Mouse (Mus musculus) ES-Bruce4 (cell line): ENCODE measurements around the gene Slc16a6. TPM values are rescaled to one million over a fixed set of nuclear protein-coding genes. Genes with fewer than 3 reads are reported as not detected.

Source experiments
- H3K27ac ChIP-seq: 2 replicates; pipeline ENCODE4 v1.5.1; 2012; ENCODE audit warnings: low read length, inconsistent platforms; ENCODE audit not compliant: insufficient read depth
- H3K27me3 ChIP-seq: 2 replicates; pipeline ENCODE4 v1.6.1; 2012; ENCODE audit warnings: mild to moderate bottlenecking, low read length, inconsistent platforms; ENCODE audit not compliant: control insufficient read depth, poor library complexity, insufficient read depth, severe bottlenecking
- H3K36me3 ChIP-seq: 2 replicates; pipeline ENCODE4 v1.6.1; 2012; ENCODE audit warnings: inconsistent platforms, mild to moderate bottlenecking, low read length, moderate library complexity; ENCODE audit not compliant: control insufficient read depth, poor library complexity, insufficient read depth, severe bottlenecking
- H3K4me1 ChIP-seq: one replicate; pipeline ENCODE4 v1.8.1; 2011; ENCODE audit warnings: low read length; ENCODE audit not compliant: control insufficient read depth, insufficient read depth
- H3K4me3 ChIP-seq: 2 replicates; pipeline ENCODE4 v1.5.1; 2011; ENCODE audit warnings: low read depth, mild to moderate bottlenecking, low read length
- H3K9ac ChIP-seq: 2 replicates; pipeline ENCODE4 v1.6.1; 2012; ENCODE audit warnings: low read depth, mild to moderate bottlenecking, inconsistent platforms; ENCODE audit not compliant: poor library complexity, severe bottlenecking
- H3K9me3 ChIP-seq: replicated peaks from 2 replicates; pipeline ENCODE4 v1.6.1; 2012; ENCODE audit warnings: mild to moderate bottlenecking, low read length, inconsistent platforms; ENCODE audit not compliant: control insufficient read depth, poor library complexity, insufficient read depth, severe bottlenecking
- CTCF ChIP-seq: IDR thresholded peaks from one replicate; pipeline ENCODE4 v1.8.1; 2011; ENCODE audit warnings: low read depth, low read length
- EP300 ChIP-seq: IDR thresholded peaks from 2 replicates; pipeline ENCODE4 v1.6.1; 2011; ENCODE audit warnings: low read depth, low read length; ENCODE audit not compliant: insufficient read depth
- POLR2A ChIP-seq: IDR thresholded peaks from one replicate; pipeline ENCODE4 v1.8.1; 2011; ENCODE audit warnings: low read length; ENCODE audit not compliant: insufficient read depth
- polyA plus RNA-seq: library from polyadenylated mRNA; stranded (reverse); fragments of >200 nt; gene quantifications from 2 replicates; pipeline ENCODE4 v1.2.4, GENCODE M21; 2011; ENCODE audit warnings: low read depth; ENCODE audit not compliant: missing spikeins, insufficient read depth, insufficient read length

Gene Slc16a6
- polyA plus RNA-seq, 1 experiment, result 14.7 TPM

- no peaks in the 10 kb centered on the region for H3K27me3 ChIP-seq
- peaks cover 4% of the 10 kb centered on the region; the same call in 1 of the 2 replicates for H3K9me3 ChIP-seq
- H3K27ac ChIP-seq, result peak within 1 kb of the TSS; percentile 31
- no peaks in the 10 kb centered on the region for H3K4me1 ChIP-seq
- peaks cover 18% of the 10 kb centered on the region for H3K36me3 ChIP-seq
- peak within 1 kb of the TSS; percentile 90 for H3K4me3 ChIP-seq
- peak; percentile 92 for TF ChIP-seq CTCF
- TF ChIP-seq POLR2A, result no peak
- TF ChIP-seq EP300, result peak; percentile 17; the same call in 1 of the 2 replicates
- peak within 1 kb of the TSS; percentile 75 for H3K9ac ChIP-seq
Observed at GRCm38 (mm10) chr11:109425392-109426271, 47.8 kb downstream of the Slc16a6 start, which contains the start of gene Amz2. Amz2 (plus strand) TSS chr11:109425946.

- Histone ChIP-seq H3K9me3 (peaks cover 4% of the 10 kb centered on the region; the same call in 1 of the 2 replicates), H3K27me3 (no peaks in the 10 kb centered on the region), H3K36me3 (no peaks in the 10 kb centered on the region), H3K4me3 (no peak overlapping the region), H3K4me1 (no peaks in the 10 kb centered on the region), H3K9ac (no peak overlapping the region), H3K27ac (no peak overlapping the region)
- no peak for TF ChIP-seq CTCF
- TF ChIP-seq EP300, result no peak
- TF ChIP-seq POLR2A, result no peak
Observed at GRCm38 (mm10) chr11:109423294-109423693, 50.1 kb downstream of the Slc16a6 start.

- no peaks in the 10 kb centered on the region for H3K4me1 ChIP-seq
- TF ChIP-seq POLR2A, result no peak
- TF ChIP-seq CTCF, result peak; percentile 19
- no peak overlapping the region for H3K4me3 ChIP-seq
- no peak overlapping the region for H3K9ac ChIP-seq
- no peaks in the 10 kb centered on the region for H3K27me3 ChIP-seq
- no peak overlapping the region for H3K27ac ChIP-seq
- no peaks in the 10 kb centered on the region for H3K36me3 ChIP-seq
- peaks cover 4% of the 10 kb centered on the region; the same call in 1 of the 2 replicates for H3K9me3 ChIP-seq
Observed at GRCm38 (mm10) chr11:109422263-109422662, 51.1 kb downstream of the Slc16a6 start.

- no peak for TF ChIP-seq EP300
- TF ChIP-seq POLR2A, result no peak
- no peak for TF ChIP-seq CTCF
- Histone ChIP-seq H3K4me3 (no peak overlapping the region), H3K9ac (no peak overlapping the region), H3K27me3 (no peaks in the 10 kb centered on the region), H3K27ac (no peak overlapping the region), H3K36me3 (no peaks in the 10 kb centered on the region), H3K9me3 (peaks cover 4% of the 10 kb centered on the region; the same call in 1 of the 2 replicates), H3K4me1 (peaks cover 1% of the 10 kb centered on the region)
Observed at GRCm38 (mm10) chr11:109421205-109421604, 52.2 kb downstream of the Slc16a6 start.

GRCm38 (mm10) chr11:109420567-109420962 lies 52.8 kb downstream of the Slc16a6 start:
- Histone ChIP-seq H3K27ac (no peak overlapping the region), H3K9me3 (peaks cover 4% of the 10 kb centered on the region; the same call in 1 of the 2 replicates), H3K9ac (no peak overlapping the region), H3K36me3 (no peaks in the 10 kb centered on the region), H3K27me3 (no peaks in the 10 kb centered on the region), H3K4me1 (peaks cover 1% of the 10 kb centered on the region), H3K4me3 (no peak overlapping the region)
- TF ChIP-seq POLR2A, result no peak
- no peak for TF ChIP-seq CTCF
- TF ChIP-seq EP300, result no peak

- Histone ChIP-seq H3K36me3 (no peaks in the 10 kb centered on the region), H3K27ac (no peak overlapping the region), H3K9me3 (peaks cover 4% of the 10 kb centered on the region; the same call in 1 of the 2 replicates), H3K4me1 (peaks cover 1% of the 10 kb centered on the region), H3K9ac (no peak overlapping the region), H3K4me3 (no peak overlapping the region), H3K27me3 (no peaks in the 10 kb centered on the region)
- TF ChIP-seq EP300 (no peak), POLR2A (no peak), CTCF (peak; percentile 38)
Observed at GRCm38 (mm10) chr11:109419961-109420566, 53.3 kb downstream of the Slc16a6 start.
